Mouse (Mus musculus) telencephalon, adult 2 months (tissue): ENCODE measurements around the gene Mpp4.

Source experiments
- DNase-seq: peaks from one replicate; pipeline ENCODE4 v3.0.0-alpha.2; 2011; ENCODE audit warnings: low read depth, low spot score

Mpp4 gene

GRCm38 (mm10) chr1:59163030-59163461 is at the start of gene Mpp4:
Mpp4 (minus strand) TSS chr1:59163389.
- peak; percentile 89 for DNase-seq

GRCm38 (mm10) chr1:59212951-59213350 is 49.8 kb upstream of the Mpp4 start:
- no peak for DNase-seq

- DNase-seq, result no peak
Observed at GRCm38 (mm10) chr1:59212076-59212779, 49.0 kb upstream of the Mpp4 start.

GRCm38 (mm10) chr1:59211651-59212050 is 48.5 kb upstream of the Mpp4 start:
- DNase-seq, result no peak

GRCm38 (mm10) chr1:59208331-59208730 is 45.1 kb upstream of the Mpp4 start:
- no peak for DNase-seq

GRCm38 (mm10) chr1:59204489-59204888 is 41.3 kb upstream of the Mpp4 start:
- no peak for DNase-seq

- DNase-seq, result no peak
Observed at GRCm38 (mm10) chr1:59202367-59202766, 39.2 kb upstream of the Mpp4 start.

- no peak for DNase-seq
Observed at GRCm38 (mm10) chr1:59201561-59201960, 38.4 kb upstream of the Mpp4 start.

GRCm38 (mm10) chr1:59200960-59201359 is 37.8 kb upstream of the Mpp4 start:
- no peak for DNase-seq

- DNase-seq, result no peak
Observed at GRCm38 (mm10) chr1:59194979-59195378, 31.8 kb upstream of the Mpp4 start.

GRCm38 (mm10) chr1:59187786-59188185 is 24.6 kb upstream of the Mpp4 start:
- no peak for DNase-seq

- no peak for DNase-seq
Observed at GRCm38 (mm10) chr1:59186317-59186716, 23.1 kb upstream of the Mpp4 start.

- no peak for DNase-seq
Observed at GRCm38 (mm10) chr1:59185410-59185809, 22.2 kb upstream of the Mpp4 start.

GRCm38 (mm10) chr1:59183045-59183444 is 19.9 kb upstream of the Mpp4 start:
- no peak for DNase-seq

GRCm38 (mm10) chr1:59182373-59182772 is 19.2 kb upstream of the Mpp4 start:
- DNase-seq, result no peak

- DNase-seq, result no peak
Observed at GRCm38 (mm10) chr1:59180003-59180402, 16.8 kb upstream of the Mpp4 start.

GRCm38 (mm10) chr1:59178401-59178800 is 15.2 kb upstream of the Mpp4 start:
- DNase-seq, result no peak

- DNase-seq, result no peak
Observed at GRCm38 (mm10) chr1:59174514-59175373, 11.6 kb upstream of the Mpp4 start.

- DNase-seq, result no peak
Observed at GRCm38 (mm10) chr1:59173023-59173422, 9.8 kb upstream of the Mpp4 start.

- DNase-seq, result no peak
Observed at GRCm38 (mm10) chr1:59171875-59172274, 8.7 kb upstream of the Mpp4 start.

GRCm38 (mm10) chr1:59170290-59170689 is 7.1 kb upstream of the Mpp4 start:
- DNase-seq, result no peak

GRCm38 (mm10) chr1:59169586-59169985 is 6.4 kb upstream of the Mpp4 start:
- no peak for DNase-seq

GRCm38 (mm10) chr1:59168556-59168955 is 5.4 kb upstream of the Mpp4 start:
- no peak for DNase-seq
